Comparison of ENCODE assay signal across 10 mouse cellular contexts in the genomic region with DNA sequence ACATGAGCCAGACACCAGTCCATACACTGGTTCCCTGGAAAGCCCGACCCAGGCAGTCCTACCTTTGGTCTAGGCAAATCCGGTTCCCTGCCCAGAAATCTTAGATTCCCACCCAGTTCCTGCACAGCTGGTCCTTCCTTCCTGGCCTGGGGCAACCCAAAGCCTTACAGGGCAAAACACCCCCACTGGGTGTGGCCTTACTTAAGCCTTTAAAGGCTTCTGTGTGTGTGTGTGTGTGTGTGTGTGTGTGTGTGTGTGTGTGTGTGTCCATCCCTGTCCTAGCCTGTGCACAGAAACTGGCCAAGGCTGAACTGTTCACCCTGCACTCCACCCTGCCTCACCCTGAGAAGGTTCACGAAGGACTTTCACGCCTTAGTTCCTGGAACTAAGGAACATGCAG. TPM values are rescaled to one million over a fixed set of nuclear protein-coding genes. Genes with fewer than 3 reads are reported as not detected.
A peak's percentile ranks its signal among the peaks of the same experiment; 100 is the strongest.
DNase-seq lines count a peak whose midpoint lies in the region; ATAC-seq and TF ChIP-seq lines count a peak whose summit lies in the region.
"Had no signal": no experiment of that assay in that cellular context is flagged by ENCODE, and none has a peak within 500 bp of the region (broad histone marks: within the 10 kb centered on the region; RNA-seq: fewer than 3 reads in every experiment).

No protein-coding gene starts in this region.

- H3K9ac ChIP-seq in liver, embryonic 15.5 days, result no peak overlapping the region
- H3K9ac ChIP-seq: midbrain, embryonic 12.5 days had no signal

- H3K4me1 ChIP-seq in testis, adult 2 months (ENCODE audit: control insufficient read depth, insufficient read depth, low read length), result peaks cover 10% of the 10 kb centered on the region
- H3K4me1 ChIP-seq in liver, embryonic 15.5 days (replicated peaks), result 0 out of 2 replicates have a peak, but pooled peaks cover 3% of the 10 kb centered on the region
- H3K4me1 ChIP-seq: midbrain, embryonic 12.5 days had no signal

- TF ChIP-seq CTCF in gastrocnemius, adult 2 months (IDR thresholded peaks at IDR 0.05), result no peak
- no peak for TF ChIP-seq CTCF in testis, adult 2 months (IDR thresholded peaks at IDR 0.05; ENCODE audit: control insufficient read depth, insufficient read depth, insufficient replicate concordance, low read depth, low read length)

- ATAC-seq in liver, embryonic 15.5 days (ENCODE audit: insufficient read depth), result 0 out of 2 replicates have a peak, but pooled peaks have one; percentile 15

- H3K9me3 ChIP-seq in liver, embryonic 15.5 days (replicated peaks), result no peaks in the 10 kb centered on the region
- H3K9me3 ChIP-seq: midbrain, embryonic 12.5 days had no signal

- H3K4me2 ChIP-seq in liver, embryonic 15.5 days, result no peak overlapping the region
- H3K4me2 ChIP-seq: midbrain, embryonic 12.5 days had no signal

- H3K27me3 ChIP-seq in testis, adult 2 months (ENCODE audit: control insufficient read depth, insufficient read depth, low read length), result no peaks in the 10 kb centered on the region
- no peaks in the 10 kb centered on the region for H3K27me3 ChIP-seq in liver, embryonic 15.5 days
- H3K27me3 ChIP-seq: midbrain, embryonic 12.5 days had no signal

- H3K27ac ChIP-seq in gastrocnemius, adult 2 months, result peak overlapping the region; percentile 67
- peak overlapping the region; percentile 3; the same call in 1 of the 2 replicates for H3K27ac ChIP-seq in testis, adult 2 months (ENCODE audit: control insufficient read depth, insufficient read depth, low read depth, low read length)
- H3K27ac ChIP-seq in liver, embryonic 15.5 days (replicated peaks), result no peak overlapping the region

- whole genome bisulfite sequencing in liver, embryonic 15.5 days (ENCODE audit: insufficient replicate concordance), result 45% methylated on average over 4 of the region's 4 CpGs

- DNase-seq in gastrocnemius, adult 2 months, result peak; percentile 20
- no peak for DNase-seq in gastrocnemius, postnatal 36 days
- DNase-seq in testis, postnatal 10 days (ENCODE audit: low spot score), result no peak
- no peak for DNase-seq in cerebellum, adult 11 months
- no peak for DNase-seq in spleen, postnatal 14 days (ENCODE audit: low spot score in 2 of 2)
- no peak for DNase-seq in thymus, postnatal 10 days (ENCODE audit: low spot score in 2 of 2)
- DNase-seq: right cerebral cortex, postnatal 25 days had no signal

- no peaks in the 10 kb centered on the region for H3K36me3 ChIP-seq in testis, adult 2 months (ENCODE audit: control insufficient read depth, insufficient read depth, low read length)
- no peaks in the 10 kb centered on the region for H3K36me3 ChIP-seq in liver, embryonic 15.5 days (replicated peaks)
- H3K36me3 ChIP-seq: midbrain, embryonic 12.5 days had no signal

- no peak overlapping the region for H3K4me3 ChIP-seq in gastrocnemius, adult 2 months
- no peak overlapping the region for H3K4me3 ChIP-seq in testis, adult 2 months (ENCODE audit: control insufficient read depth, low read depth, low read length)
- no peak overlapping the region for H3K4me3 ChIP-seq in liver, embryonic 15.5 days (replicated peaks)
- H3K4me3 ChIP-seq: midbrain, embryonic 12.5 days had no signal

- TF ChIP-seq POLR2A in testis, adult 2 months (IDR thresholded peaks at IDR 0.05; ENCODE audit: control insufficient read depth, low read depth, low read length), result no peak

- intact Hi-C loops in gastrocnemius, adult 2 months (cut with DNase I), result no loop called here
- intact Hi-C loops in gastrocnemius, postnatal 36 days (cut with DNase I), result no loop called here

RNA-seq across cellular contexts. Expression of a gene that starts 15.9 kb away (rescaled TPM):
- total RNA-seq in gastrocnemius, adult 2 months (2021), result 1 to 10 TPM in 1 of 2 experiments, under 1 TPM in 1; 0.69 to 1.6 TPM
- total RNA-seq in gastrocnemius, postnatal 36 days (2021), result under 1 TPM; 0.36 to 0.91 TPM
- polyA plus RNA-seq in testis, adult 2 months (2012; rRNA removed), result 37.6 and 52.4 TPM in 2 replicates
- polyA plus RNA-seq in liver, embryonic 15.5 days (2015; fragmentation: Nextera tagmentation; extraction: Ambion mirVana), result 1.1 and 1.3 TPM in 2 replicates

RNA-seq across cellular contexts. Expression of a gene that starts 32.2 kb away (rescaled TPM):
- 1 to 10 TPM; 1.8 to 2.6 TPM for total RNA-seq in gastrocnemius, adult 2 months (2021)
- 1 to 10 TPM; 2.5 to 2.6 TPM for total RNA-seq in gastrocnemius, postnatal 36 days (2021)
- polyA plus RNA-seq in testis, adult 2 months (2012; rRNA removed), result 175 and 190 TPM in 2 replicates
- polyA plus RNA-seq in liver, embryonic 15.5 days (2015; fragmentation: Nextera tagmentation; extraction: Ambion mirVana), result 9.8 and 10.1 TPM in 2 replicates
